Mouse (Mus musculus) 3134 (cell line): ENCODE data around the gene Ksr2.

Source experiments
- DNase-seq: peaks from one replicate; pipeline ENCODE4 v3.0.0-alpha.2; 2011; ENCODE audit warnings: low spot score; ENCODE audit not compliant: insufficient read length; ENCODE audit errors: extremely low read depth

Ksr2 gene

DNA sequence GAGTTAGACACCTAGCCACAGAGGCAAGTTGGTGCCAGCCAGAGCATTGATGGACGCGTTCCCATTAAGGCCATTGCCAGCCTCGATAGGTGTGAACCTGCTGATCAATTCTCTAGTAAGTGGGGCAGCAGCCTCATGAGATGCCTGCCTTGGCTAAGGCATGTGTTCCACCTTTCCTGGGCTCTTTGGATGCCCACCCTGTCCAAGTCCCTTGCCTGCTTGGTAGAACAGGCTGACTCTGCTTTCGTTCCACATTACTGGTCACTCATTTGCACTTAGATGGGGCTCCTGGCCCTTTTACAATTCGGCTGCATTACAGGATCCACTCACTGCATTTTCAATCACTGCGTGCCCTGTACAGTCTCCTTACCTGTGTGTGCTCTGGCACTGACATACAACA is 263.4 kb downstream of the Ksr2 start:
- DNase-seq: no peak

DNA sequence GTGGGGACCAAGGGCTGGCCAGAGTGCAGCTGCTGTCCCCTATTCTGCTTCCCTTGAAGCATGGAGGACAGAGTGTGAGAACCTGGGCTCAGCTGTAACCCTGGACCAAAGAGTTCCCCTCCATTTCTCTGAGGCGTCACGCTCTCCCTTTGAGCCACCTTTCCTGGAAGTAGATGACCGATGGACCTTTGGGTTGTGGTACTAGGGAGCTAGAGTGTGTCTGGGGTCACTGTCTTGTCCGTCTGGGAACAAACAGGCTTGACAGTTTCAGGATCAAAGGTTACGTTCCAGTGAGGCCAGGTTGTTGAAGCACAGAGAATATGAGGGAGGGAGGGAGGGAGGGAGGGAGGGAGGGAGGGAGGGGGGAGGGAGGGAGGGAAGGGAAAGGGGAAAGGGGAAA is 264.6 kb downstream of the Ksr2 start:
- no peak for DNase-seq

DNA sequence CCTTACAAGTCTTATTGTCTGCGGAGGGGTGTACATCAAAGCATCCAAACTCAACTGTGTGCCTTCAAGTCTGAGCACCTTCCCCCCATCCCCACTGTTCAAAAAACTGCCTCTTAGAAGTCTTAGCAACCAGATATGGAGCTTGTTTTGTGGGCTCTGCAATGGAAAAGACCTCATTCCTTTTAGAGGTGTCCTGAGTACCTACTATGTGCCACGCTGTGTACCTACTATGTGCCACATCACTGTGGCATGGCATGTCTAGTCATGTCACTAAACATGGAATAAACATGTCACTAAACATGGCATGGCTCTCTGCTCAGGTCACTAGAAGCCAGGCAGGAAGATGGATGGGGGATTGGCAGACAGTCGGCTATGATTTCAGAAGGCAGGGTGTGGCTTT is 268.4 kb downstream of the Ksr2 start:
- no peak for DNase-seq

DNA sequence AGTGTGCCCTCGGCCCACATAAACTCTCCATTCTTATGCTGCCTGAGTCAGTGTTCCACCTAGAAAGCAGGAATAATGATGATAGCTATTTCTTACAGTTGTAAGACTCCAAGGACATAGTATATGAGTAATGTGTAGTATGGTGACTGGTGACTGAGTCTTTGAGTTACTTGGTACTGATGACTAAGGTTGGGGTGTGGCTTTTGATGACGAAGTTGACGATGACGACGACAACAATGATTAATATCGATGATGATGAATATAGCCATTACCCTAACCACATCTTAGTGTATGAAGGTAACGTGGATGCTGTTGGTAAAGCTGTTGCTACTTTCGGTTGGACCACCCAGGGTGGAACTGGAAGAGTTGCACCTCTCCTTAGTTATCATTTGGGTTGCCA is 270.7 kb downstream of the Ksr2 start:
- no peak for DNase-seq

DNA sequence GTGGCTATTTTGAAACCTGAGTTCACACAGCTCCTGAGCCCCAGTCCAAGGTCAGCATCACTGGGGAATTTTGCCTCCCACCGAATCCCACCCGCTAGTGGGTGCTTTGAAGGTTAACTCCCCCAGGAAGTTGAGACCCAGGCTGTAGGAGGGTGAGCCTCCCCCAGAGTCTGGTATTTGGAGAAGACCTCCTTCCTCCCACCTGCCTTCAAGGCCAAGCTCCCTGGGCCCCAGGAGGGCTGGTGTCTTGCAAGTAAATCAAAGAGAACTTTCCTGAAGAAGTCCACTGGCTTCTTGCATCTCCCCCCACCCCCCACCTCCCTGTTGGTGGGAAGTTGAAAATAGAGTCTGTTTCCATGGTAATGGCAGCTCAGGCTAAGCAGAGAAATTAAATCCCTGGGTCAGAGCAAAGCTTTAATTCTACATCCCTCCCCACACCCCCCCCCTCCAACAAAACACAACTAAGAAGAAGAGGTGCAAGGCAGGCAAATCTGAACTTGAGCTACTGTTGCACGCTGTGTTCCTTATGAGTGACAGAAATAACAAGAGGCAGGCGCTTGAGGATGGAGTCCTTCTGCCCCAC is 274.1 kb downstream of the Ksr2 start:
- DNase-seq: no peak

DNA sequence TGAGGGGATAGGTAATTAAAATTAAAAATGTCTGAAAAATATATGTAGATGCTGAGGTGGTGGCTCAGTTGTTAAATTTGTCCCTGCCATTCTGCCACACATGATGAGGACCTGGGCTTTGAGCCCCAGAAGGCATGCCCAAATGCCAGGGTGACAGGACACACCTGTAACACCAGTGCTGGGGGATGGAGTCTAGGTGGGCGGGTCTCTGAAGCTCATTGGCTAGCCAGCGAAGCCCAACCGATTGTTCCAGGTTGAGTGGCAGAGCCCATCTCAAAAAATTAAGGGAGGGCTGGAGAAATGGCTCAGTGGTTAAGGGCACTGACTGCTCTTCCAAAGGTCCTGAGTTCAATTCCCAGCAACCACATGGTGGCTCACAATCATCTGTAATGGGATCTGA is 274.9 kb downstream of the Ksr2 start:
- DNase-seq: no peak

DNA sequence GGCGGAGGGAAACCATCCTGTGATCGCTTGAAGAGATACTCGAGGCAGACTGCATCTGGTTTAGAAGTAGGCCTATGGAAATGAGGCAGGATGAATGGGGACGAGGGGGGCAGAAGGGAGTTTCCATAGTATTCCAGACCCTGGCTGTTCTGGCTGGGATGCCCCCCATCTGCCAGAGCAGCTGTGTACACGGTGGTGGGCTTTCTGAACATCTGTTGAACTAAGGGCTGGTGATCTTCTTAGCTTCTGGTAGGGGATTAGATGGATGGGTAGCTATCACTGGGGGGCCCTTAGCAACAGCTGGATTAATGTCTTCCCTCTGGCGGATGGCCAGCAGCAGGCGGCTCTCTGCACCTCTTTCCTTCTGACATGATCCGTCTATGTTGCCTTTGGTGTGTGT is 276.0 kb downstream of the Ksr2 start:
- DNase-seq: no peak

DNA sequence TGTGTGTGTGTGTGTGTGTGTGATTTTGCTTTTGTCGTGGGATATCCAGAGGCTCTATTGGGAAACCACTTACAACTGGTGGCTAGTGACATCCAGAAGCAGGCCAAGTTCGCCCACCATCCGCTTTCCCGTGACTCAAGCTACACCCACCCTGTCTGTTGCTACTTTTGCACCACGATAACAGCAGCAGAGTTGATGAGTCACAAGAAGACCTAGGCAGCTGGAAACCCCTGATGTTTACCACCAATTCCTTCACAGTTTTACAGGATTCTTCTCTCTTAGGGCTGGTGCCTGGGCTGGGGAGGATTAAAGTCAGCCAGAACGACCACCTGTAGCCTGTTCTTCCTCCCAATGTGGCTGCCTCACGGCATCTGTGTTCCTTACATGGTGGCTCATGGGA is 277.5 kb downstream of the Ksr2 start:
- no peak for DNase-seq

DNA sequence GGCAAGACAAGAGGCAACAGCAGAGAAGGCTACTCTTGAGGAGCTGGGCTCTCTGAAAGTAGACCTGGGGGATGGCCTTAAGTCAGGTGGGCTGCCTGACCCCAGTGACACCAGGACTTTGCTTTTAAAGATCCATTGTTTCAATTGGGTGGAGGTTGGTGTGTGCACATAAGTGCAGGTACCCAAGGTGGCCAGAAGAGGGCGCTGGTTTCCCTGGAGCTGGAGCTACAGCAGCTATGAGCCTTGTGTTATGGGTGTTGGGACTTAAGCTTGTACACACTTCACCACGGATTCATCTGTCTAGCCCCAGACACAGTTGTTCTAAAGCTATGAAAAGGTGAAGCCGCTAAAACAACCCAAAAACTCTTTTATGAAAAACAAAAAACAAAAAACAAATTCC is 279.8 kb downstream of the Ksr2 start:
- no peak for DNase-seq

DNA sequence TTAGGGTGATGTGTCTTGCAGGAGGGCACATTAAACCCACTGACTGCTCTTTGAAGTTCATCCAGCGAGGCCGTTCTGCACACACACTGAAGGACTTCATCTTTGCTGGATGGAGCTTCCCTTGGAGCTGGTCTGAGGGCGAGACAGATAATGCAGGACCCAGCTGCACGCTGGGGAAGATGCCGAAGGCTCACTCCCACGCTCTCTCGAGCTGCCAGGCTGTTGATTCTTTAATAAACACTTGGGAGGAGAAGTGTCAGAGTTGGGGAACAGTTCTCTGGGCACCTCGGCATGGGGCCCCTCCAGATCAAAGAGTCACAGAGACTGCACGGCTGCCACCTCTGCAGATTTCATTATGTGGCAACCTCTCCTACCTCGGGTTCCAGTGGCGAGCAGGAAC is 280.8 kb downstream of the Ksr2 start:
- DNase-seq: no peak

DNA sequence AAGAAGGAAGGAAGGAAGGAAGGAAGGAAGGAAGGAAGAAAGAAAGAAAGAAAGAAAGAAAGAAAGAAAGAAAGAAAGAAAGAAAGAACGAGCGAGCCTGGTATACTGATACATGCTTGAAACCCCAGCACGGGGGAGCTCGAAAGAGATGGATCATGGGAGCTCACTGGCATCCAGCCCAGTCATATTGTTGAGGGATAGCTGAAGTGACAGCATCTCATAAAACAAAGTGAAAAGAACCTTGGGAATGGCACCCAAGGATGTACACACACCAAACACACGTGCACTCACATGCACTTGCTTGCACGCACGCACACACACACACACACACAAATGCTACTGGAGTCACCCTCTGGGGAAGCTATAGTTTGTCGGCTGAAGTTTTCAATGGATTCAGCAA is 282.6 kb downstream of the Ksr2 start:
- DNase-seq: no peak

DNA sequence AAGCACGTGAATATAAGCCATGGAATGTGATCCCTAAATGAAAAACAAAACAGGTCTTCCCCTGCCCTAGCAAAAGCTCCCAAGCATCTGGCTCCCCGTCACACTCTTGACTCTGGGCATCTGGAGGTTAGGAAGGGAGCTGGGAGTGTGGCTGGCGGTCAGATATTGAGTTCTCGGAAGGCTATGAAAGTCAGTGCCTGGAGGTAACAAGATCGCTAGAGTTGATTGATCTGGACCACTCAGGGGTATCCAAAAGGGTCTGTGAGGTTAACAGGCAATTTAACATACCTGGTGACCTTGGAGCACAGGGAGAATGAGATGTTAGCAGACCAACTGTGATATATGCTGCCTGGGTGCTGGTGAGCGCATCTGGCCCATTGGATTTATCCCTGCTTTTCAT is 283.8 kb downstream of the Ksr2 start:
- no peak for DNase-seq

DNA sequence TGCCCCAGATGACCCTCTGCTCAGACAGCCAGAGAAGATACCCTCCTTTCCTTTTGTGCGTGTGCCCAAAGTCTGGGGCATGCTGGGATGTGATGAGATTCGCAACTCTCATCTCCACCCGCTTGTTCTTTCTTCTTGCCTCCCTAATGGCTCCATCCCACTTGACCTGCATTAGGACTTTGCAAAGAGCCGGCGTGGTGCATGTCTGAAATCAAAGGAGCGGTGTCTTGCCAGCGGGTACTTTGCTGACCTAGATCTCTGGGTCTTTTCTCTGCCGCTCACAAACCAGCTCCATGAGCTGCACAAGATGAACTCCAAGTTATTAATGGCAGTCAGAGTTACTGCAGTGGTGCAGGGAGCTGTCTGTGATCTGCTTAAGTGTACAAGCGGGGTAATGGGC is 290.6 kb downstream of the Ksr2 start:
- no peak for DNase-seq

DNA sequence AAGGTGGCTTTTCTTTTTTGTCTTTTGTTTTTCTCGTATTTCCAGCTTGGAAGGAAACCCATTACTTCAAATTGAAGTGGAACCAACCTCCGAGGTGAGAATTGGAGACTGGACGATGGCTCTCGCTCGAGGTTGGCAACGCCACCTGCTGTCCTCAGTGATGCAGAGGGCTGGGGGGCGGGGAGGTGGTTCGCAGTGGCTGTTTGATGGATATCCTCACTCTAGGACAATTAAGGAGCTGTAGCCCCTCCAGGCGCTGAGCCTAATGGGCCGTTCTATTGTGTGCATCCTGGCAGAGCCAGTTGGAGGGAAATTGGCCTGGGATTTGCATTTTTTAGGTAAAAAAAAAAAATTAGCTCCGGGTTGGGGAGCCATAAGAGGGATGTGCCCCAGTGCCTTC is 292.8 kb downstream of the Ksr2 start:
- no peak for DNase-seq

DNA sequence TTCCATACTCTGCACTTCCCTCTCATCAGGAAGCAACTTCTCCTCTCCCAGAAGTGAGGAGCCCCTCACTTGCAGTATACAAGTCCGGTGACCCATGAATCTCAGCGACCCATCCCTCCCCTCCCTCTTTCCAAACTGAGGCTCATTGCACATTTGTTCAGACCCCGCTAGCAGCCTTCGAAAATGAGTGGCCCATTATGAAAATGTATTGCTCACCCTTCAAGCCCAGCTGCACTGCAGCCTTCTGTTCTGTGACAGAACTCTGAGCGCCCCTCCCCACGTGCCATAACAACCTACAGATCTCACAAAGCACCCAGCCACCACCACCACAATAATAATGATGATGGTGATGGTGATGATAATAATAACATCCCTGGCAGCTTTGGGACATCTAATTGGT is 295.5 kb downstream of the Ksr2 start:
- no peak for DNase-seq

DNA sequence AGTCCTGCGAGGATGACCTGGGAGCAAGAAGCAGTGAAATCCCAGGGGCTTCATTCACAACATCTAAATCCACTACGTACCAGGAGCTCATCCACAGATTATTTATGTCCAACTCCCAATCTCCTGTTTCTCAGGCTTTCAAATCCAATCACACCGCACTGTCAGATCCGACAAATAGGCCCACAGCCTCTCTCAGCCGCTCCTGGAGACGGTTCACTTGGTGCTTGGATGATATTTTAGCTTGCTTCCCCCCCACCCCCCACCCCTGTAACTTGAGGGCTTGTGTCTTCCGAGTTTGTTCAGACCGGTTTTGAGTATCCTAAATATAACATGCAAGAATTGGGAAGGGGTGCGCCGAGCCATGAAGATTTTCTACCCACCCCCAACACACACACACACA is 297.8 kb downstream of the Ksr2 start:
- DNase-seq: no peak

DNA sequence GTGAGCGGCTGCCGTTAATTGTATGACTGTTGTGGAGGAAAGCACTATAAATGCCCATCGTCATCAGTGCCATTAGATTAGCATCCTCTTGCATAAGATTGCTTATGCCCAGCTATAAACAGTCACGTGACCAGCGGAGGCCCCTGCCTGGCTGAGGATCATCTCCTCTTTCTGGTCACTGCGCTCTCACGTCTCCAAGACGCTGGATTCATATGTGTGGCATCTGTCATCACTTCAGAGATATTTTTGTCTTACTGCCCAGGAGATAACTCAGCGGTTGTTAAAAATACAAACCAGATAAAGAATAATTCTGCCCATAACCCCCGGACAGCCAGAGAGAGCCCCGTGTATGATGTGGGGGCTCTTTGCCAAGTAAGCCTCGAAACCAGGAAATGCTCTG is 298.4 kb downstream of the Ksr2 start:
- DNase-seq: no peak

DNA sequence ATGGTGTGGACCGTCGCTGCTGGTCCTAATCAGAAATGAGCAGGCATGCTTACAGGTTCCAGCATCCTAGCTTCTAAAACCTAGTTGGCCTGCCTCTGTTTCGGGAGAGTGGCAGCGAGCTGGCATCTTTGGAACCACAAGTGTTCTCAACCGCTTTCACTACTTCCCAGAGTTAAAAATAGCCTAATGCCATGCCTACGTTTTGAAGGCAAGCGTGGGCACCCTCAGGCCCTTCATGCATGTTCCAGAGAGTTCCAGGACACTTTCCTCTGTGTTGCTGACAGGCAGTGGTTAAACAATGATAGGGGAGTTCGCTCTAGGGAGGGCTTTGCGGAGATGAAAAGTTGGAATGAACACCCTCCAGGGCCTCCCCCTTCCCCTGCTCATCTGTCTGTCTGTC is 303.3 kb downstream of the Ksr2 start:
- DNase-seq: no peak

DNA sequence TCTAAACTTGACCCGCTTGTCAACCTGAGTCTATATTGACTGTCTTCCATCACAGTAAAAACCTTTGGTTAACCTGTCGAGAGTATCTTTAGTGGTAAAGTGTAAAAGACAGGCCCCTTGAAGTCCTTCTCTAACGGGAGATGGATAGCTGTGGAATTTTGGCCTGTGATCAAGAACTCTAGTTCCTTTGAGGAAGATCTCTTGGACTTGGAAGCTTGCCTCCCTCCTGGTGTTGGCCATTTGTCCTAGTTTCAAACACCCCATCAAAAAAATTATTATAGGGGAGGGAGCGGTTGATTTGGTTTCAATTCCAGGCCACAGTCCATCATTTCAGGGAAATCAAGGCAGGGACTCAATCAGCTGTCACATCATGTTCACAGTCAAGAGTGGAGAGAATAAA is 309.5 kb downstream of the Ksr2 start:
- no peak for DNase-seq

DNA sequence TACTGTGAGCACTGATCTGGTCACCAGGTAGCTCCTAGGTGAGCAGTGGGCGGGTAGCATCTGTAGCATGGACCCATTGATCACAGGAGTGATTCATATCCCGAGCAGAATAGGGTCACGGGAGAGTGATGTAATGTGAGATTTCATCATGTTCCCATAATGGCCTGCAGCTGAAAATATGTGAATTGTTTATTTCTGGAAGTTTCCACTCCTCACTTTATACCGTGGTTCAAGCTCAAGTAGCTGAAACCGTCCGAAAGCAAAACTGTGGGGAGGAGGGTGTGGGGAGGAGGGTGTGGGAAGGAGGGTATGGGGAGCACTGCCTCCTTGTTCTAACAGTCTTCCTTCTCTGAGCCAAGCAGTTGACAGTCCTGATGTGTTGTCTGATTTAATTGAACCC is 312.7 kb downstream of the Ksr2 start:
- DNase-seq: no peak

DNA sequence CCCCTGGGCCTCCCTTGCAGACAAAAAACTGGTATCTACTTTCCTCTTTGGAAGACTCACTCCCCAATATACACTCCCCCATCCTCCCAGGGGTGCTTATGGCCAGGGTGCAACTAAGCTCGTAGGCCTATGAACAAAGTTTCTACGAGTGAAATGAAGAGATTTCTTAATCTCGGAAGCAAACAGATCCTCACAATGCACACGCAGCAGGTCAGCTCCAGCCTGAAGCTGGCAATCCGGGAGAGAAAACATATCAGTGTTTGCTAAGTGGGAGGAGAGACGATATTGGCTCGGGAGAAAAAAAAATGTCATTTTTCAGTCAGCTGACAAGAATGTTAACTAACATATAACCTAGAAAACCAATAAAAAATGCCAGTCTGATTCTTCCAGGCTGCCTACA is 313.3 kb downstream of the Ksr2 start:
- no peak for DNase-seq

DNA sequence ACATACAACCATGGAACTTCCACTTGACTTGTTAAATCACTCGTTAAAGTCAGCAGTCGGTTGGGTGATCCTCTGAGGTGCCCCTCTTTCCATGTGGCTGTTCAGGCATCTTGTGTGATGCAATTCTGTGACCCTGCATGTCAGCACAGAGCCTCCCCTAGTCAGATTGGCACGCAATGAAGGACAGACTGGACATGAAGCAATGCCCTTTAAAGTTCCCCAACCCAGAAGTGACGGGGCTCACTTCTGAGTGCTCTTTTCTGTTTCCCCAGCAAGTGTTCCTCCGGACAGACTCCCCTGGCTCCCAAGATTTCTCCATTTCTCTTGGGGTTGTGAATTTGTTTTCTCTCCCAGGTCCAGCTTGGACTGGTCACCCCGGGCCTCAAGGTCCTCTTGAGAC is 317.5 kb downstream of the Ksr2 start:
- no peak for DNase-seq

DNA sequence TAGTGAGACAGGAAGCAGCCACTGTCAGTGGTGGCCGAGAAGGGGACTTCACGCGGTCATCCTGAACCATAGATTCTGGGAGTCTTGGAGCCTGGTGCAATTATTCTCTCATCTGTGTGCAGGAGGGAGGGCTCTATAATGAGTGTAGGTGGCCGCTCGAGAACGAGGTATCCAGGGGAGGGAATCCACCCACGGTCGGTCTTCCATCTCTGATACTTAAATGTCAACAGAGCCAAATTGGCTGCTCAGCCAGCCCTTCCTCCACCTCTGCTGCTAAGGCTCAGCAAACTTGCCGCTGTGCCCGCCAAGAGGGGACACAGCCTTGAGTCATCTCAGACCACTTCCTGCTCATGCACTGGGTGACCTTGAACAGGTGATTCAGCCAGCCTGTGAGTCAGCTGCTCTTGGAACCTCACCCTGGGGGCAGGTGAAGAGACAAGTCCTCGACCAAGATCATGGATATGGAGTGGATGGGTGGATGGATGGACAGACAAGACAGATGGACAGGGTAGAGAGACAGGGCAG is 330.9 kb downstream of the Ksr2 start:
- peak; percentile 8 for DNase-seq
